Mouse (Mus musculus) left cerebral cortex, postnatal 36 days (tissue): ENCODE data around the gene Gcm1. TPM values are rescaled to one million over a fixed set of nuclear protein-coding genes. Genes with fewer than 3 reads are reported as not detected.
A peak's percentile ranks its signal among the peaks of the same experiment; 100 is the strongest.

ENCODE experiments used
- DNase-seq, 2 experiments: peaks; one replicate each; pipeline ENCODE4 v3.0.0; 2021 to 2022; ENCODE audit warnings: low spot score in 2 of 2, mixed read lengths in 1 of 2
- intact Hi-C: fragments of 180-260 bp; cut with DNase I; formaldehyde crosslinking; loops from one replicate; pipeline ENCODE4 v1.15.1; 2025
- total RNA-seq, 2 experiments: library from RNA; stranded (reverse); gene quantifications; 2 replicates each; pipeline ENCODE4 v1.2.3; 2021

Gene Gcm1
- total RNA-seq = not detected

DNA sequence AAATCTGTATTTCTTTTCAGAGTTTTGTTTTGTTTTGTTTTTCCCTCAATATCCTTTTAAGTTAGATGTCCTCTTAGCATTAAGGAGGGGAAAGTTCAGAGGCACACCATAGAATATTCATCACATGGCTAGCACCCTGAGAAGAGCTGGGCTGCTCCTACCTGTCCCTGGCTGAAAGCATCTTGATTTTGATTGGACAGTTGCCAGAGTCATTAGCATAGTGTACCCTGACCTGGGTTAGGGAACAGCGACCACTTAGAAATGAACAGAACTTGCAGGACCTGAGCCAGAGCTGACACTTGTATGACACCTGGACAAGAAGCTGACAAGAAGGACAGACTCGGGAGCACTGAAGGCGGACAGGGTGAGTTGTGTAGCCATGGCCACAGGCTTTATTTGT lies at the start of gene Gcm1:
Gene Gcm1, plus strand, starts transcription at position 248 of the 400 bp plus-strand sequence.
- DNase-seq = no peak
- intact Hi-C loops = no loop called here

DNA sequence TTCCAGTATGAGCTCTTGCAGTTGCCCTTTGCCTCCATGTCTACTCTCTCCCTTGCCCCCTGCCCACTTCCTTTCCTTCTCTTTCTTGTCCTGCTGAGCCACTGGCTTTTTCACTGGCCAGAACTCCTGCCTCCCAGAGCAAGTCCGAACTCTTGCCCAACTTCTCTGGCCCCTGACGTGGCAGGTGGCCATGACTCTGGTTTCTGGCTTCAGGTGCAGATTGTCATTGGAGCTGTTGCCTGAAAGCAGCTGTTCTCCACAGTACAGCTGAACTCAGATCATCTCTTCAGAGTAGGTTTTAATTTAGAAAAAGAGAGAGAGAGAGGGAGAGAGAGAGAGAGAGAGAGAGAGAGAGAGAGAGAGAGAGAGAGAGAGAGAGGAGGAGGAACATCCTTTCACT lies 48.4 kb upstream of the Gcm1 start:
- intact Hi-C loops = no loop called here
- no peak for DNase-seq

DNA sequence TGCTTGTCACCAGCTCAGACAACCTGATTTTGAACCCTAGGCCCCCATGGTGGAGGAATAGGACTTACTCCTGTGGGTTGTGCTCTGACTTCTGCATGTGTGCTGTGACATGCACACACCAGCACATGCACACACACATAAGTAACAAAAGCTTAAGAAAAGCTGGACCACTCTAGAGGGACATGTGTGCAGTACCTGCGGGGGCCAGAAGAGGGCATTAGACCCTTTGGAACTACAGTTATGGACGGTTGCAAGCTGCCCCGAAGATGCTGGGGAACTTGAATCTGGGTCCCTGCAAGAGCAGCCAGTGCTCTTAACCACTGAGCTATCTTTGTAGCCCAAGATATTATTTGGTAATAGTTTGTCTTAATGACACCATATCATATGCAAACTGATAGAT lies 46.2 kb upstream of the Gcm1 start:
- no peak for DNase-seq
- intact Hi-C loops = loop anchor here (5.0 kb wide), 2 partner anchors 93 to 198 kb away; no protein-coding TSS in a partner anchor

DNA sequence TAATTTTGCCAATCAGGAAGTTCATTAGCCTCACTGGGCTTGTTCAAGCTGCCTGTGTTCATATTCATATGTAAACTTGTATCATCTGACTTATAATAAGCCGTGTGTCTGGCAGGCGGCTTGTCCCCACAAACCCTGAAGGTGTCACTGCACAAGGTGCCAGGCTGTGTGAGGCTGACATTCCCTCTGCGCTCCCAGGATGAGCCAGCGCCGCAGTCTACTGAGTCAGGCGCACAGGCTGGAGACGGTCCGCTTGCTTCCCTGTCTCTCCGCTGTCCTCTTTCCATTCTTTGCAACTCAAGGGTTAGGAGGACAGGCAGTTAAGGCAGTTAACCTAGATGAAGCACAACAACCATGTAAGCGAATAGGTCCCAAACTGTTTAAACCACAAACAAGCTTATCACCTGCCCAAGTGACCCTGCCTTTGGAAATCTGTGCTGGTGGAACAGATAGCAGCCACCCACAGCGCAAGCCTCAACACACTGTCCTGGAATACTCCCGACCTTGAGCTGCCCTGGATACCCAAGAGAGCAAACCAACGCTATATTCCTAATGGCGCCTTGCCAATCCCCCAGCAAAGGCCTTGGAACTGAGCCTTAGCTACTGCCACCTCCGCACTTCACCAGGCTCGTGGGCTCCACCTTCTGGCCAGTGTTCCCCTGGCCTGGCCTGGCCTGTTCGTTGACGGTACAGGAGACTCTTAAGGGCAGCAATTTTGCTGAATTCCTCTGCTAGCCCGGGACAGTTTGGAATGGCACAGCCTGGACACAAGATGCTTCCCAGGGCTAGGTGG lies 45.3 kb upstream of the Gcm1 start:
- peak; percentile 52 to 62 for DNase-seq
- intact Hi-C loops = loop anchor here (5.0 kb wide), 2 partner anchors 94 to 199 kb away; no protein-coding TSS in a partner anchor

DNA sequence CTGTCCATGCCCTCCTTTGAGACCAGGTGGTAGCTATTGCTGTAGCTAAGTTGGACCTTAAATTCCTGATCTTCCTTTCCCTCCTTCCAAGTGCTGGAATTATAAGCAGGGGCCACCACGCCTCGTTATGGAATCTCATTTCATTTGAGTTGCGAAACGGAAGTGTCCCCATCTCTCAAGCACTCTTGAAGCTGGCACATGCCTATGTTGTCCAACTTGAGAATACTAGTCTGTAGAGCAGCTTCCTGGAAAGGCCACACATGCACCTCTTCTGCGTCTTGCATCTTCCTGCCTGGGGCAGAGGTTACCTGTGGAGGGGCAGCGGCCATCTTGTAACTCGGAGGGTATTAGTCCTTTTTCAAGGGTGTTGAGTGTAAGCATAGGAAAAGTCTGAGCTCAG lies 42.3 kb upstream of the Gcm1 start:
- intact Hi-C loops = loop anchor here (5.0 kb wide), 2 partner anchors 97 to 202 kb away; no protein-coding TSS in a partner anchor
- DNase-seq = no peak

DNA sequence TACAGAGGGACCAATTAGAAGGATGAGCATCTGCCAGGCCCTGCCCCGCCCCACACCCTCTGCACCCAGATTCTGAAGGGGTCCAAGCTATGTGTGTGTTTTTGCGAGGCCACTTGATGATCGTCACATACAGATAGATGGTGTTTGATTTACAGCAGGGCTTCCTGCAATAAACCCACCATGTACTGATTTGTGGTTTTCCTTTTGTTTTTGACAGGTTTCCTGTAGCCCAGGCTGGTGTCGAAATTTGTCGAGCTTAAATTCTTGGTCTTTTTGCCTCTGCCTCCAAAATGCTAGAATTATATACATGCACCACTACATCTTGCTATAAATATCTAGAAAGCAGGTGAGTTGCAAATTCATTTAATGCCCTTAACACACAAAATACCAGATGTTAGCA lies 41.5 kb upstream of the Gcm1 start:
- intact Hi-C loops = no loop called here
- no peak for DNase-seq

DNA sequence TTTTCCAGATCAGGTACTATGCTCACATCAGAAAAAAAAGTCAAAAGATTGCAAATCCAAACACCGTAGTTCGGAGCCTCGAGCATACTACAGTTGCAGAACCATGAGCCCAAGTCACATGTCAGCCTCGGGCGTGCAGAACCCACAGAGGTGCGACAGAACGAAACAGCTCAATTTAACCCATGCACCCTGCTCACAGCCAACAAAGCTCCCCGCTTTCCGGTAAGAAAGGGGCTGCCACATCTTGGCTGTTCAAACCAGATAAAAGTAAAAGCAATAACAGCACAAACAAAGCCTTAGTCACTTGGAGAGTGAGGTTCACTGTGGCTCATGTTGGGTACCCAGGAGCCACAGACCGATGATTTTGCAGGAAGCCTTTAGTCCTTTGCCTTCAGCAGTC lies 41.0 kb upstream of the Gcm1 start:
- intact Hi-C loops = no loop called here
- no peak for DNase-seq

DNA sequence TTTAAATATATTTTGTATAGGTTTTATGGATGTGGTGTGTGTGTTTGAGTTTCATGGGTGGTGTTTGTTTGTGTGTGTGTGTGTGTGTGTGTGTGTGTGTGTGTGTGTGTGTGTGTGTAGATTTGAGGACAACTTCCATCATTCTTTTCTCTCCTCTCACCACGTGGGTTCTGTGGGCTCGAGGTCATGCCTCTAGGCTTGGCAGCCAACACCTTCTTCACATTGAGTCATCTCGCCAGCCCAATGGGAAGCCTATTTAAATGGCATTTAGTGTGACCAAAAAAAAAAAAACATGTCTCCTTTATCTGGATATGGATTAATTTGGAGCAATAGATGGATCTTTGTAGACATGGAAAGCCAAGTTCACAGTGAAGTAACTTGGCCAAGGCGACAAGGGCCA lies 39.7 kb upstream of the Gcm1 start:
- intact Hi-C loops = no loop called here

DNA sequence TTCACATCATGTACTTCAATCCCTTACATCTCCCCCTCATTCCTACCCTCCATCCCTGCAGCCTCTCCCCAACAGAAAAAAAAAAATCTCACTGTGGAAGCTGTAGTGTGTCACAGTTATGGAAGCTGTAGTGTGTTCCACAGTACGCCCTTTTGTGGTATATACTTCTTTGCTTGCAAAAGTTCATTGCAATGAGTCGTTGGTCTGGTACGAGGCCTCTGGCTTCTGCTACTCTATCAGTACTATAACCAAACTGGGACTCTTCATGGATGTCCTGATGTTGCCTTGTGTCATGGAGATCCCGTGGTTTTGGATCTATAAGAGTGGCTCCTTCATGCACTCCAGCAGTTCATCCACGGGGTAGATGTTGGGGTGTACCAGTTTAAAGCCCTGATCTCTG lies 39.0 kb upstream of the Gcm1 start:
- DNase-seq = no peak
- intact Hi-C loops = no loop called here

More for the DNA sequence above, 39.7 kb upstream of the Gcm1 start:
- no peak for DNase-seq

DNA sequence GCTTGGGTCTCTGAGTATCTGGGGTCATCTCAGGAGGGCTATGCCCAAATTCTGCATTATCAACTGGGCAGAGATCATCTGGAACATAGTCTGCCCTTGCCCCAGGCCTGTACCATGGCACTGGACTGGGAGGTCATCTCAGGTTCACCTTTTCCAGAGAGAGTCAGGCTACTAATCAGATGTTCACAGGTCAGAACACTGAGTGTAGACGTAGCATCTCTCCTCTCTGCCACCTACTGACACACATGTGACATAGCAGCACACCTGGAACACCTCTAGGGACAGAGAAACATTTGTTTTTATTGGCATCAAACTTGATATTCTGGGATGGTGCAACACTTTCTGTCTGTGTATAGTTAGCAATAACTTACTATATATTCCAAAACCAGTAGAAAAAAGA lies 37.9 kb upstream of the Gcm1 start:
- intact Hi-C loops = no loop called here
- no peak for DNase-seq

DNA sequence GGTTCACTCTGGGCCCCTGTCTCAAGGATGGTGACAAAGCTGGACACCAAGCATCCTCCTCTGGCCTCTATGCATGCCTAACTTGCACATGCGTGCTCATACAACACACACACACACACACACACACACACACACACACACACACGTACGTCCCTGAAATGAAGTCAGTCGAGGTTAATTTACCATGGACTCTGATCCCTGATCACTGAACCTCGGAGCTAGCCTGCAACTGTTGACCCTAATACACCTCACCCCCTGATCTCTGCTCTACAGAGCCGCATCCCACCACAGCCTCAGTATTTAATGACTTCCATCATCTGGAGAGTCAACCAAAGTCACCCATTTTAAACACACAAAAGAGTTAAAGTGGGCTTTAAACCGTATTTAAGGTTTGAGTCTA lies 35.9 kb upstream of the Gcm1 start:
- no peak for DNase-seq
- intact Hi-C loops = no loop called here

DNA sequence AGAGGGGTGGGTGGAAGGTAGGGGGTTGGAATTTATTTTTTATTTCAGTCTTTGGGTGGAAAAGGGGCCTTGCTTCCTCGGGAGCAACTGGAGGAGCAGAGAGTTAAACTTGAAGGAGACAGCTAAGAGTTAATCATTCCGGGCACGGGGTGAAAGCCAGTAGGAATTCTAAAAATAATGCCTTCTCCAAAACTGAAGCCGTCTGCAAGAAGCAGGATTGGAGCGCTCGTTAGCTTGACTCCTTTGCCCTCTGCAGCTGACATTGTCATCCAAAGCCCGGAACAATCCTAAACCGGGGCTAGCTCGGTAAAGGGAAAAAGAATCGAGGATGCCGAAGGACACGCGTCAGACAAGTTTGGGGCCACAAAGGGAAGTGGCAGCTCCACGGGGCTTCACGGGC lies 35.4 kb upstream of the Gcm1 start:
- no peak for DNase-seq
- intact Hi-C loops = no loop called here

DNA sequence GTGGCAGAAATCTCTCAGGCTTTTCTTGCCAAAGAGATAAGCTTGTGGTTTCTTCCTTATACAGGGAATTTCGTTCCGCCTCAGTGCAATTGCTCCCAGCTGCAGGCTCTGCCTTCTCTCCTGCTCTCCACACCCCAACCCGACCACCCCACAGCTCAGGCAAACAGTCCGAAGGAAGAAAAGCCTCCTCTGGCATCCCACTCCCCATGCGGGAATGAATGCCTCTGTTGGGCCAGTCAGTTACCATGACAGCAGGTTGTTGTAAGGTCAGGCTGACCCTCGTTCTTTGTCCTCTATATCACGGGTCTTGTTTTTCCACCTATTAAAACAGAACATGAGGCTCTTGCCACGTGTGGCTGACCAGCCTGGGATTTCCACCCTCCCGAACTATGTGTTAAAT lies 30.5 kb upstream of the Gcm1 start:
- intact Hi-C loops = no loop called here

DNA sequence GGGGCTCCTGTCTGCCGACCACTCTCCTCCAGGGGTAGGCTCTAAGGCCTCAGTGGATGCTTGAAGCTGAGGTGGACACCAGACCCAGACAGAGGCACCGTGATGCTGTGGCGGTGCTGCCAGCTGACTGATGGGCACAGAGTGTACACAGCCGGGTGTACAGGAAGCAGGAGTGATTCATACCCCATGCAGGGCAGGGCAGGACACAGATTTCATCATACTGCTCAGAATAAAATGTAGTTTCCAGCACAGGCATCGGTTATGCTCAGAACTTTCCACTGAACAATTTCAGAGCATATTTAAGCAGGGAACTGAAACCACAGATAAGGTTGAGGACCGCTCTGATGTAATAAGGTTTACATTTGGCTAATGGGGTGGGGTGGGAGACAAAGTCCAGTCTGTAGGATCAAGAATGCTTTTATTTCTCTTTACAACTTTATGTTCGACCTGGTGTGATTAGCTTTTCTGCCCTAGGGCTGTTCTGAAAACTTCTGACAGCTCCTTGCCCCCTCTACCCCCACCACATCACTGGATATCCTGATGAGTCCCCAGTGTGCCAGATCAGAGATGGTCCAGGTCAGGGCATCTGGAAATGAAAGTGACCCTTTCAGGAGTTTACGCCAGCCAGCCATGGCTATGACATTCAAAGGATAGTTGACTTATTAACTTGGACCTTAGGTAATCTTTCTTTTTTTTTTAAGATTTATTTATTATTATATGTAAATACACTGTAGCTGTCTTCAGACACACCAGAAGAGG lies 29.4 kb upstream of the Gcm1 start:
- intact Hi-C loops = no loop called here
- DNase-seq = no peak

More for the DNA sequence above, 30.5 kb upstream of the Gcm1 start:
- DNase-seq = no peak

DNA sequence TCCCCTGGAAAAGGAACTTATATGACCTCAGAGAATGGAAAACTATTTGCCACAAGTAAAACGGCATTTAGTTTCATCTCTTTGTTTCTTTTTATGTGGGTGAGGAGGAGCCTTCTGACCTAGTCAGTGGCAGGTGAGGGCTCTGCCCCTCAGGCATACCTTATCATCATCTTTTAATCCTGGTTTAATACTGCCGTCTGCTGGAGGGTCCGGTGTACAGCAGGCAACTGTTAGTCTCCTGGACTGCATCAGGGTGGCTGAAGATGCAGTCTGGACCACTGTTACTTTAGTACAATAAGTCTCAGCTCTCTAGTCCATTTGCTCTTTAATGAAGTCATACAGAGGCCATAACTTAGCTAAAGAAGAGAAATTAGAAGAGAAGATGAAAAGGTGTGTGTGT lies 26.9 kb upstream of the Gcm1 start:
- intact Hi-C loops = loop anchor here (1.0 kb wide), 1 partner anchor 219 kb away; no protein-coding TSS in a partner anchor
- DNase-seq = peak; percentile 16 to 44

DNA sequence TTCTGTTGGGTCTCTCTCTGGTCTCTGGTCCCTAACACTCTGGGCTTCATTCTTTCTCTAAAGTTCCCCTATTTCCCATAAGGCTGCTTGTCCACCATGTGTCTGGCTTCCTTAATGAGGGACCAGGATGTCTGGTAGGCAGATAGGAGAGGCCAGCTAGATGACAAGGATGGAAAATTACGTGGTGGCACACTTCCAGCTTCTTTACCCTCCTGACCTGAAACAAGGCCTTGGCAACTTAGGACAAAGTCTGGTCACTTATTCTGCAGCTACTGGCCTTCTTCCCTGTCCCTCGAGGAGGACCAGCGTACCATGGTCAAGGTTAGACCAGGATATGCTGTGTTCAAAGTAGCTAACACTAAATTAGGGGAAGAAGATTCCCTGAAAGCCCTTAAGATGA lies 24.6 kb upstream of the Gcm1 start:
- intact Hi-C loops = no loop called here

DNA sequence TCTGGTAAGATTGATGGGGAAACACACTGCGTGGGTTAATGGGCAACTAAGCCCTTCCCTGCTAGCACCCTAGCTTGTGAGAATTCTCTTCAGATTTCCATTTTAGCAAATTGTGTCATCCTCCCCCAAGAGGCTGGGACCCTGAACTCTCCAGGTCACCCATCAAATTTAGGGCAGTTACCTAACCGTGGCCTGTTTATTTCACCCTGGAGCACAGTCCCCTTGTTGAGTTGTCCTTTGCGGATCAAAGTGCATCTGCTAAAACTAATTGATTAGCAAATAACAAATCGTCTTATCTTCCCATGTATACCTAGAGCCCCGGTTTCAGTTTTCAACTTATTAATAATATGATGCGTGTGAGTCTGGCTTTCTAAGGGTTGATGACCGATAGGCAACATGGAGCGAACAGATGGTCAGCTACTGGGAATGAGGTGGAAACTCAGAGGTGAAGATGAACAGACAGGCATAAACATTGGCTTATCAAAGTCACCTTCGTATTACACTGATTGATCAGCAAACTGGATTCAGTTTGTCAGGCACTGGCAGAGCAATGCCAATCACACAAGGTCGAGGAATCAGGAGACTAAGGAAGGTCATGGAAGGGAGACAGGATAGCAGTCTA lies 20.8 kb upstream of the Gcm1 start:
- no peak for DNase-seq
- intact Hi-C loops = no loop called here

More for the DNA sequence above, 24.6 kb upstream of the Gcm1 start:
- no peak for DNase-seq

DNA sequence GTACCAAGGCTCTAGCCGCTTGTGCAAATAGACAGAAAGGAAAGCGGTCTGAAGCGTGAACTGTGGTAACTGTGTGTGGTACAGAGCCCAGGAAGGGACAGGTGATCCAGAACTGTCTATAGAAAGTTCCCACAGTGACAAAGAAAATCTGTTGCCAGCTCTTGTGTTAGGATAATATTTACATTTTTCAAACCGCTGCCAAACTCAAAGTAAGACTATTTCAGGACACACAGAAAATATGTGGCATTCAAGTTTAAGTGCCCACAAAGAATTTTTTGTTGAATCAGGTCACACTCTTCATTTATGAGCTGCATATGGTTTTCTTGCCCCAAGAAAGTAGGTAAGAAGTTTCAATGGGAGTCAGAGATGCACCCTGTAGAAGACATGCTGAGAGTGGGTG lies 18.8 kb upstream of the Gcm1 start:
- DNase-seq = no peak
- intact Hi-C loops = no loop called here

DNA sequence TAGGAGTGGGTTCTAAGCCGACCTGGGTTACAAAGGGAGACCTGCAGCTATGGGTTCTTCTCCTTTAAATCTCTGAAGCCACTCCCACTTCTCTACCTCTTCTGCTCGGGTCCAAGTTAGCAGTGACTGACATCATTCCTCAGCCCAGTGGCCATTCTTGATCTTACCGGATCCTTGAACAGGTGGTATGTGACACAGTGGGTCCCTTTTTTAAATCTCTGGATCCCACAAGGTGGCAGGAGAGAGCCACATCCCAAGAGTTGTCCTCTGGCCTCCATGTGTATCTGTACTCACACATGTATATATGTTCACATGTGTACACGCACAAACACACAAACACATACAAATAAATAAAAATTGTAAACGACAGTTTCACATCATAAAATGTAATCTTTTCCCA lies 16.4 kb upstream of the Gcm1 start:
- intact Hi-C loops = no loop called here
- DNase-seq = no peak

DNA sequence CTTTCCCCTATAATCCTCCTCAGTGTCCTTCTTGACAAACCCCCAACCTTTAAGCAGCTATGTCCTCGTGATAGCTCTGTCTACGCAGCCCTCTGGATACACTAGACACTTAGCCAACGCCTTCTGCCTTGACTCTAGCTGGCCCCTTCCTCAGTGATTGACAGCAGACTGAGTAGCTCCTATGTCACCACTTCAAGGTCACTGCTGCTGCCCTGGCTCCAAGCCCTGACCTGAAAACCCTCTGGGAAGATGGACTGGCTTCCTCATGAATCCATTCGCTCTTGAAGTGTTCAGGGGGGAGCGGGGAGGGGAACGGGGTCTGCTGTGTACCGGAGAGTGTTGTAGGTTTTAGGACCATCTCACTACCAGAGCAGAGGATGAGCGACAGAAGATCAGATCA lies 15.9 kb upstream of the Gcm1 start:
- intact Hi-C loops = no loop called here
- no peak for DNase-seq
